Mouse (Mus musculus) lung, postnatal 14 days (tissue): Measurements from ENCODE around the gene Sergef.

ENCODE experiments used
- DNase-seq: peaks from one replicate; pipeline ENCODE4 v3.0.0; 2021

Gene Sergef

GRCm38 (mm10) chr7:46486761-46487160 lies 152.8 kb downstream of the Sergef start:
- DNase-seq, result no peak

- no peak for DNase-seq
Measured at GRCm38 (mm10) chr7:46484223-46484622, 155.4 kb downstream of the Sergef start.

DNA sequence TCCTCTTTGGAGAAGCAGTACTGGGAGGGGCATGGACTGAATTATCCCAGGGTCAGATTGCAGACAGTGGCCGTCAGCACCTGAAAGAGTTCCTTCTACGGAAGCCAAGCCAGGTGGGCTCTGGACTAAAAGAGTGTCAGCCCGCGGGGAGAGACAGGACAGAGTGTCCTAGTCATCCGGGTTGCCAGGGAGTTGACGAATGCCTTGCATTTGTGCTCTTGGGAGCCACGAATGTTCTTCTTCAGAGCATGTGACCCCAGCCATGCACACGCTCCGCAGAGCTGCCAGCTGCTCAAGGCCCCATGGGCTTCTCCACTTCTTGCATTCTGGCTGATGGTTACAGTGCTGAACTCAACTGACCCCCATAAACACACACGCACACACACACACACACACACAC lies 156.6 kb downstream of the Sergef start:
- no peak for DNase-seq

DNA sequence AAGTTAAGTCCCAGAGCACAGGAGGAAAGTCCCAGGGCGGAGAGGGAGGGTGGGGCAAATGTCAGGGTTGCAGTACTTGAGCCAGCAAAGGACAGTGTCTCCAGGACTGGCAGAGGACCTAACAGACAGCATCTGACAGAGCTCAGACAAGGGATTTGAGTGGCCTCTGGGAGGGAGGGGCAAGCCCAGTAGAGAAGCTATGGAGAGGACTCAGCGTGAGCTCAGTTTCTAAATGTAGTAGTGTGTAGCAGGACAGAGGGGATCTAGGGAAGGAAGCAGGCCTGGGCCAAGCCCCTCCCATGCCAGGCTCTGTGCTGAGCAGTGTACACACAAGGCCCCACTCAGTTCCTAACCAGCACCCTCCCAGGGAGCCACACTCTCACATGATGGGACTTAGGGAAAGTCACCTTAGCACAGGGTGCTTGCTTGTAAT lies 157.5 kb downstream of the Sergef start:
- peak; percentile 14 for DNase-seq

DNA sequence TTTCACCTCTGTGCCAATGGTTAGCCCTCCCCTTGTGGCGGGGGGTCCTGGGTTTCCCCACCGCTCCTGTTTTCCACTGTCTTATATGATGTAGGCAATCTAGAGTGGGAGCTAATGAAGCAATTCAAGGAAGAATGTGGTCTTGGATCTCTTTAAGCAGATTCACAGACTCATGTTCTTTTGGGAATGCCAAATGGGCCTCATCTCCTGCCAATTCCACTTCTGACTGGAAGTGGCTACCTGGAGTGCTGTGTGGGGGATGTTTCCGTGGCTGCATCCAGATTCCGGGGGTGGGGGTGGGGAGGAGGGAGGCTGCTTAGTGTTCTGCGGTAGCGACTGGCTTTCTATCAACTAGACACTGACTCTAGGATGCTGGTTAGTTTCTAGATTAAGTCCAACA lies 159.8 kb downstream of the Sergef start:
- no peak for DNase-seq

DNA sequence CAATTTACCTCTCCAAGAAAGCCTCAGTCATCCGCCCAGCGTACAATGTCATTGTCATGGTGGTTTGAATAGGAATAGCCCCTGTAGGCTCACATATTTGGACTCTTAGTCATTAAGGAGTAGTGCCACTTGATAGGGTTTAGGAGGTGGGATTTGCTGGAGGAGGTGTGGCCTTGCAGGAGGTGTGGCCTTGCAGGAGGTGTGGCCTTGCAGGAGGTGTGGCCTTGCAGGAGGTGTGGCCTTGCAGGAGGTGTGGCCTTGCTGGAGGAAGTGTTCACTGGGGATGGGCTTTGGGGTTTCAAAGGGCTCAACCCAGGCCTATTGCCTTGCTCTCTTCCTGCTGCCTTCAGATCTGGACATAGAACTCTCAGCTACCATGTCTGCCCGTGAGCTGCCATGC lies 162.2 kb downstream of the Sergef start:
- no peak for DNase-seq

GRCm38 (mm10) chr7:46475464-46475863 lies 164.1 kb downstream of the Sergef start:
- DNase-seq, result no peak

- no peak for DNase-seq
Measured at GRCm38 (mm10) chr7:46473141-46473540, 166.5 kb downstream of the Sergef start.

DNA sequence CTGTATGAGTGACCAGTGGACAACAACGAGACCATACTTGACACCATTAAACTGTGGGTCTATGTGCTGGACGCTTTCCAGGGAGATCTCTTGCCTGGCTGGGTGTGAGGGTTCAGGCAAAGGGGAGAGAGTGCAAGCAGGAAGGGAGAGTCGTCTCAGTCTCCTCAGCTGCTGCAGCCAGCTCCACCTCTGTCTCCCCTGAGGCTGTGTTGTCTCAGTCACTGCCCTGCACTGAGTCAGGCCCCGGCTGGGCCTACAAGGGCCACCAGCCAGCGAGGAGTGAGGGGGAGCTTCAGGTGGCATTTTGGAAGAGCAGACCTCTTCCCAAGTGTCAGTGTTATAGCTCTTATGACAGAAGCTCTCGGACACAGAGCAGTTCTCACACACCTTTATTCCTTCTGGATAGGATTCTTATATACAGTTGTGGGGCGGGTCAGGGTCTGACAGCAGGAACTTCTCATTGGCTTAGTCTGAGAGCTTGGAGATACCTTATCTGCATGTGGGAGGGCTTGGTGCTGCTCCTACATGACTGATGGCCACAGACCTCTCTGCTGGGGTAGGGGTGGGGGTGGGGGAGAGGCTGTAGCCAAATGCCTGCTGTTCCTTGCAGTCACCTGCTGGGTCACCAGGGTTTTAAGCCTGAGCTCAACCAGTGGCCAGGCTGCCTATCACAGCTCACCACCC lies 168.4 kb downstream of the Sergef start:
- DNase-seq, result no peak

DNA sequence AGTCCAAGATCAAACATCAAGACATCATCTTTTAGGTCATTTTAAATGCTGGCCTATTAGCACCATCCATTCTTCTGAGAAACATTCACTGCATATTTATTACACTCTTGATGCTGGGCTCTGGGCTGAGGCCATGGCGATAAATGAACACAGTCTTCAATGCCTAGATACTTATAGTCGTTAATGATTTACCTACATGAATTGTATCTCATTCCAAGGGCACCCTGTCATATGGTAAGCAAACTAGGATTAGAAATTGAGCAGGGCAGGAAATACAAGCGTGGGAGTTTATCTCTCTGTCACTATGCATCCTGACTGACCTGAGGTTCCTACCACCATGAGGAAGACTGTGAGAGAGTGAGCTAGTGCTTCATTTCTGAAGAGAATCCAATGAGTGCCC lies 170.1 kb downstream of the Sergef start:
- no peak for DNase-seq

DNA sequence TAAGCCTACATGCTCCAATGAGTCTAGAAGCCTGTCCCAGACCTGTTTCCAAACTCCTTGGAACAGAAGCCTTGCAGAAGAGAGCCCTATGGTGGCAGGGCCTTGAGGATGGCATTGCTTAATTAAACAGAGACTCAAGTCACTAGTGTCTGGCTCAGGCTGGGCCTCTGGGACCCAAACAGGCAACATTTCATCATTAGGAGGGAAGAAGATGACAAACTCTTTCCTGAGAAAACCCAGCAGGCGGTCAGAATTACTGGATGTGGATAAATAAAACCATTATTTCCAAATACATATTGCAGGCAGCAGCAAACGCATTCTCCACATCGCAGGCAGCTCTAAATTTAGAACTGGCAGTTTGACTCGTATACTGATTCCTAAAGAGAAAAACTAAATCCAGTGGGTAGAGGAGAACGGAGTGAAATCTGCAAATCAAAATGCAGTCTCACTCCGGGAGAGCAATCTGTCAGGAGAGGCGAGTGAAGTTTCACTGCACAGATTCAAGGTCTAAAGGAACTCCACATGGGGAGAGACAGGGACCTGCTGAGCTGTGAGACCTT lies 173.1 kb downstream of the Sergef start:
- DNase-seq, result no peak

DNA sequence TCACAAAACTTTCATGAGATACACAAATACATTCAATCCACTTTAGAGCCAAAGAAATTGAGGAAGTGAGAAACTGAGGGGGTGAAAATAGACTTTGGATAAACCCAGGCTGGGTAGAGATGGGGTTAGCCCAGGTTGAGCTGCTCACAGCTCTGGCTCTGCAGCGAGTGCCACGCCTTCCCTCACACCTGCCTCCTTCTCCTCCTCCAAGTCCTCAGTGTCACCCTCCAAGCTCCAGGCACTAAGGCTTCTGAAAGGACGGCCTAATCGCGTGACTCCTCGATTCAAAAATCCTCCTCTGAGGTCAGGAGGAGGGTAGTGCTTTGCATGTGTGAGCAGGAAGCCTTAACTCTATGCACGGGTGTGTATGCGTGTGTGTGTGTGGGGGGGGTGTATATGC lies 176.5 kb downstream of the Sergef start:
- no peak for DNase-seq

DNA sequence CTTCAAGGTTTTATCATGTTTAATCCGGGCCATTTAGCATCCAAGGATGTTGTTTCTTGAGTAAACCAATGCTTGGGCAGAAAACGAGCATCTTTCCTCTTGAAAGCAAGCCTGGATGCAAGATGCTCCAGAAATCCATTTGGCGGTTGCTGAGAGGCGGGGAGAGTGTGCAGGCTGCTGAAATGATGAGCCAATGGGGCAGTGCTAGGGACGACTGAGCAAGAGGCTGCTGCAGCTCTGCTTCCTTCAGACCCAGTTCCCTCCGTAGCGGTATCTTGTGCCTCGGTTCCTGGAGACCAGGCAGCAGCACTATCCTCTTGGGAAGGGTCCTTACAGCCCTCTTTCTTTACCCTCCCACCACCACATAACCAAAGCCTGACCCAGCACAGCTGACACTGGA lies 177.3 kb downstream of the Sergef start:
- no peak for DNase-seq

GRCm38 (mm10) chr7:46459605-46460245 lies 179.9 kb downstream of the Sergef start:
- no peak for DNase-seq

- no peak for DNase-seq
Measured at GRCm38 (mm10) chr7:46459200-46459599, 180.4 kb downstream of the Sergef start.

DNA sequence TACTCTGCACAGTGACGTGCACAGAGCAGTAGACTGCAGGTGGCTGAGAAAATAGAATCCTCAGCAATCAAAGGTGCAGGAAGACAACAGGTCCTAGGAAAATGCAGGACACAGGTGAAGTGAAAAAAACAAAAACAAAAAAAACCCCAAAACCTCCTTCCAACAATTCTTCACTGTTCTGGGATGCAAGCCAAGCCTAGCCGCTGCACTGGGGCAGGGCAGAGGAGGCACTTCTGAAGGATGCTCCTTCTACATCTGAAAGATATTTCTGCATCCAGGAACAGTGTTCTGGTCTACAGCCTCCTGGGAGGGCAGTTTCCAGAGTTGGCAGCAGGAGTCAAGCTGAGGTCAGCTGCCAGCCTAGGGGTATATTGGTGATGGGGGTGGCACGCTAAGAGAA lies 181.7 kb downstream of the Sergef start:
- DNase-seq, result no peak

DNA sequence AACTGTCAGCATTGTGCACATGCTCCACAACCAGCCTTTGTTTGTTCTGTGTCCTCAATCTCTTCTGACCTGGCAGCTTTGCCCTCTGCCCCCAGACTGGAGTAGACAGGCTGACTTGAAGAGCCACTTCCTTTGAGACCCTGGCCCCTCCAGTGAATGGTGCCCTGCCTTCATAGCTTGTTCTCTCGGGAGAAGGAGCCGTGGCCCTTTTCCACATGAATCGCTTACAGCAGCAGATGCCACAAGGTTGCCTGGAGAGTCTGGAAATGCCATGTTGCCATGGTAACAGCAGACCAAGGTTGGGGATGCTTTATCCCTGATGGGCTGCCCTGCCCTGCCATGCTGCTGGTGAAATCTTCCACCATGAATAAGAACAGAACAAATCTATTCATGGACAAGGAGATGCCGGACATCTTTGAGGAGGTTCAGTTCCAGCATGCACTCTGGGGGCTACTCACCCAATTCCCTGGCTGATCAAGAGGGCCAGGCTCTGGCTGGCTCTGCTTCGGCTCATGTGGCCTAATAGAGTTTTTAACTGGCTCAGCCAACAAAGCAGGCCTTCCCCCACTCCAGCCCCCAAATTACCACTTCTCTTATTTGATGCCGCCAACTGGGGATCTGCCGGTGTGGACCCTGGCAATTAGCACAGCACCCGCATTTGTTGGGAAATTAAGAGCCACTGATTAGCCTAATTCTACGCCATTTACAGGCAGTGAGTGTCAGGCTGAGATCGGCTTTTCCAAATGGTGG lies 185.5 kb downstream of the Sergef start:
- no peak for DNase-seq

- DNase-seq, result no peak
Measured at GRCm38 (mm10) chr7:46448922-46449645, 190.5 kb downstream of the Sergef start.

GRCm38 (mm10) chr7:46447473-46448165 lies 192.0 kb downstream of the Sergef start:
- no peak for DNase-seq

DNA sequence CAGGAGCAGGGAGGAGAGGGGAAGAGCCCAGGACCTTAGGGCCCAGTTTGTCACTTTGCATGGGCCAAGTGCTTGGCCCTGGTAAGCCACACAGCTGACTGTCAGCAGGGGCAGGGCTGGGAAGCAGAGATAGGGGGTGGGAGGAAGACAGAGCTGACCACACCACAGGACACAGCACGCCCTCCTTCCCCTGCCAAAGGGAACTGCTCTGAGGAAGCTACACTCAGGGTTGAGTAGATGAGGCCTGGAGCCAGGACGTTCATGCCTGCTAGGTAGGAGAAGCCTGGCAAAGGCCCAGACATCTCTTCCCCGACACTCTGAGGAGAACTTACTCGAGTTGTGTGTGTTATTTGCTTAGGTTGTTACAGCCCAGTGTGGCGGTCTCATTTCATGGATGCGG lies 193.7 kb downstream of the Sergef start:
- DNase-seq, result no peak

DNA sequence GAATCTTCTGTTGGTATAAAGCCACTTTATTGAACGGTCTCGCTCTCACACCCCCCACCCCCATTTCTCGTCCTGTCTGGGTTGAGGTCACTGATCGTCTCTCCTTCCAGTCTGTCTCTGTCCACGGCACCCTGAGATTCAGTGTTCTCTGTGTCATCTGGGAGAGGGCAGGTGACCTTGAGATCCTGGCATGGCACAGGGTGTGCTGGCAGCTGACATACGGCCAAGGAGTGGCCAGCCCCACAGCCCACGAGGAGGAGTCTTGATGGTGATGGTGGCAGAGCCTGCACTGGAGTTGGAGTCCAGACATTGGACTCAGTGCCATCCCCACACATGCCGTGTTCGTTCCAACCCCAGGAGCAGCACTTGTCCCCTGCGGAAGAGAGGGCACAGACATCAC lies 196.4 kb downstream of the Sergef start:
- DNase-seq, result no peak

DNA sequence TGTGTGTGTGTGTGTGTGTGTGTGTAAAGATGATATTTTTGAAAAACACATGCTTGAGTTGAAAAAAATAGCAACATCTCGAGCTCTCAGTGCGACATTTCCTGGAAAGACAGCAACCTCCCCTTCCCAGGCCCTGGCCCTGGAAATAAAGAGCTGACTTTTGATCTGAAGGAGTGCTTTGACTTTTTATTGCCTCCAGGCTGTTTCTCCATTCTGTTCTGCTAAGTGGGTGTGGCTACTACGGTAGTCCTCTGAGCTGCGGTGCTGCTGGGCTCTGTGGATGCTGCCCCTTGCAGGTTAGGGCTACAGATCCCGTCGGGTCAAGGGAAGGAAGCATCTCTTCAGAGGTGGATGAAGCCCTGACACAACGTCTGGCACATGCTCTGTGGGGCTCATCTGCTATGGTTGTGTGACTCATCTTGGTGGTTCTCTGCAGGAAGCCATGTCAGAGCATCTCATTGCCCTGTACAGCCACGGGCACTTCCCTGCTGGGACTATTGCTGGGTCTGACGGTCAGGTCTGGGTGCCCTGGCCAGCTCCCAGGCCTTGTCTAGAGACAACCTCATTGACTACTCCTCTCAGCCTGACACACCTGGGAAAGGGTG lies 201.0 kb downstream of the Sergef start:
- DNase-seq, result no peak
